Mouse (Mus musculus): ENCODE data around the gene Rest.

GRCm38 (mm10) chr5:77234921-77235320, 30.4 kb upstream of the Rest start:
- TF ChIP-seq EP300 (IDR thresholded peaks at IDR 0.05) (no peak), CTCF (IDR thresholded peaks at IDR 0.05) (no peak)
